Mouse (Mus musculus): ENCODE data around the gene Gm4312. TPM values are rescaled to one million over a fixed set of nuclear protein-coding genes. Genes with fewer than 3 reads are reported as not detected.
"Not testable (repeated sequence)": the region's sequence is repeated elsewhere in the genome, so short reads cannot be mapped to it uniquely, and the experiment has no call there.

Gene Gm4312
- polyA plus RNA-seq, 1 experiment from 2014 or later, result not detected

GRCm38 (mm10) chr10:100335376-100335775 is 47.0 kb downstream of the Gm4312 start, which contains the start of gene Gm4301:
TSS of gene Gm4301 (plus strand) at chr10:100335676.
- not testable (repeated sequence) for H3K4me1 ChIP-seq (ENCODE audit: control insufficient read depth, insufficient read depth, low read length); H3K4me3 ChIP-seq (ENCODE audit: low read depth, low read length); H3K9me3 ChIP-seq (ENCODE audit: control insufficient read depth, low read length); H3K27me3 ChIP-seq (ENCODE audit: control insufficient read depth, insufficient read depth, low read length); H3K4me2 ChIP-seq (ENCODE audit: low read depth); H3K36me3 ChIP-seq (ENCODE audit: control insufficient read depth, insufficient read depth, low read length); H3K27ac ChIP-seq (ENCODE audit: low read depth, low read length); DNase-seq (ENCODE audit: low spot score); H3K9ac ChIP-seq (ENCODE audit: low read length); ATAC-seq (ENCODE audit: insufficient read depth, low FRiP score, low TSS enrichment)
- no CpG with 5 or more reads among the region's 2 CpGs for WGBS

Other genes starting within 250 kb of the Gm4312 start
- gene Gm4301, start 46.9 kb downstream of the Gm4312 start, polyA plus RNA-seq (2014; fragmentation: Nextera tagmentation; extraction: Ambion mirVana), result not detected in 2 replicates
- not detected in 2 replicates for gene Gm4302, start 41.7 kb downstream of the Gm4312 start, polyA plus RNA-seq (2014; fragmentation: Nextera tagmentation; extraction: Ambion mirVana)
- not detected in 2 replicates for gene Gm4303, start 36.6 kb downstream of the Gm4312 start, polyA plus RNA-seq (2014; fragmentation: Nextera tagmentation; extraction: Ambion mirVana)
- gene Gm4305, start 31.5 kb downstream of the Gm4312 start, polyA plus RNA-seq (2014; fragmentation: Nextera tagmentation; extraction: Ambion mirVana), result not detected in 2 replicates
- not detected in 2 replicates for gene Gm4307, start 21.2 kb downstream of the Gm4312 start, polyA plus RNA-seq (2014; fragmentation: Nextera tagmentation; extraction: Ambion mirVana)
- 21.6 and 23.2 TPM in 2 replicates for gene Tmtc3, start 104.8 kb upstream of the Gm4312 start, polyA plus RNA-seq (2014; fragmentation: Nextera tagmentation; extraction: Ambion mirVana)
- gene Cep290, start 105.0 kb upstream of the Gm4312 start, polyA plus RNA-seq (2014; fragmentation: Nextera tagmentation; extraction: Ambion mirVana), result 5.7 and 6.5 TPM in 2 replicates
- gene 4930430F08Rik, start 207.9 kb upstream of the Gm4312 start, polyA plus RNA-seq (2014; fragmentation: Nextera tagmentation; extraction: Ambion mirVana), result 13.1 and 14.0 TPM in 2 replicates
- not detected in 2 replicates for gene 1700017N19Rik, start 207.9 kb upstream of the Gm4312 start, polyA plus RNA-seq (2014; fragmentation: Nextera tagmentation; extraction: Ambion mirVana)